Mouse (Mus musculus) MEL-GATA-1-ER (cell line): ENCODE measurements around the gene Adgra3.

Source experiments
- DNase-seq: peaks from one replicate; pipeline ENCODE4 v3.0.0-alpha.2; 2012; ENCODE audit warnings: low read depth; ENCODE audit errors: extremely low read depth

Adgra3 gene

GRCm38 (mm10) chr5:49979246-49979645 lies 79.6 kb downstream of the Adgra3 start:
- no peak for DNase-seq

DNA sequence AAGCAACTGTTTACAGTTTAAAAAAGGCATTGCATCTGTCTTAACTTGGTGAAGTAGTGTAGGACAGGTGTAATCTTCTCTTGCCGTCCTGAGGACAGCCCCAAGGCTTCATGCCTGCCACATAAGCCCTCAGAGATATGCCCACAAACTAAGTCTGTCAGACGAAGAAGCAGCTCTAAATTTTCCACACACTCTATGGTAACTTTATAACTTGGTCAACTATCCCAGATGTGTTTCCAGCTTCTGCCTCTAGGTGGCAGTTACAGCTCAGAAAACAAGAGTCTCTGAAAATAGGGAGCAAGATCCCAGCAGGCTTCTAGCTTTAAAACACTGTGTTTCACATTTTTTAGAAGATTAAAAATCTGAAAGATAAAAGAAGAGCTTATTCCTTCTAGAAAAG lies 82.8 kb downstream of the Adgra3 start:
- peak; percentile 36 for DNase-seq

- DNase-seq, result no peak
These were observed 84.6 kb downstream of the Adgra3 start for GRCm38 (mm10) chr5:49974211-49974610.

- DNase-seq, result no peak
These were observed 89.1 kb downstream of the Adgra3 start for GRCm38 (mm10) chr5:49969660-49970059.

GRCm38 (mm10) chr5:49967726-49968125 lies 91.1 kb downstream of the Adgra3 start:
- no peak for DNase-seq

- DNase-seq, result no peak
These were observed 93.0 kb downstream of the Adgra3 start for GRCm38 (mm10) chr5:49965810-49966209.

GRCm38 (mm10) chr5:49961478-49962431 lies 97.1 kb downstream of the Adgra3 start:
- DNase-seq, result peak; percentile 30

- no peak for DNase-seq
These were observed 122.5 kb downstream of the Adgra3 start for GRCm38 (mm10) chr5:49936354-49936753.

DNA sequence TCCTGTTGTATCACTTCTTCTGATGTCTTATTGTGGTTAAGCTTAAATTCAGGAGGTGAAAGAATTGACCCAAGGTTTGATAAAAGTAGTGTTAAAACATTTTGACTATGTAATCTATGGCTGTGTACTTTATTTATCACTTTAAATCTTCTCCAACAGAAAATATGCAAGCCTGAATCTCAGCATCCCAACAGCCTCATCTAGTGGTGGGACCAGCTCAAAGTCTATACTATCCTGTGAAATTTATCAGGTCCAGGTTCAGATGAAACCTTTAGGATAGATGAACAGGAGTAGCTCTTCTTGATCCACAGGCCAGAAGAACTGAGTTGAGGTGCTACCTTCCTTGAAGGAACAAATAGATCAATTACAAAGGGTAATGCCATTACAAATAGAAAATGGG lies 134.1 kb downstream of the Adgra3 start:
- DNase-seq, result no peak

GRCm38 (mm10) chr5:49915695-49916106 lies 143.1 kb downstream of the Adgra3 start:
- DNase-seq, result no peak
